Comparison of ENCODE assay signal across 12 mouse cellular contexts in genomic region chr4:79052723-79053122, GRCm38 (mm10).
DNase-seq lines count a peak whose midpoint lies in the region; ATAC-seq and TF ChIP-seq lines count a peak whose summit lies in the region.
"Had no signal": no experiment of that assay in that cellular context is flagged by ENCODE, and none has a peak within 500 bp of the region (broad histone marks: within the 10 kb centered on the region; RNA-seq: fewer than 3 reads in every experiment).

No protein-coding gene starts in this region.

- no peaks in the 10 kb centered on the region for H3K4me1 ChIP-seq in cerebellum, adult 2 months (ENCODE audit: control insufficient read depth, insufficient read depth, low read length)
- H3K4me1 ChIP-seq in forebrain, postnatal 0 days (ENCODE audit: insufficient read depth): peaks cover 3% of the 10 kb centered on the region; the same call in 1 of the 2 replicates
- H3K4me1 ChIP-seq: embryonic facial prominence, embryonic 12.5 days; hindbrain, embryonic 15.5 days had no signal

- H3K4me2 ChIP-seq in forebrain, postnatal 0 days (ENCODE audit: low read depth): no peak overlapping the region
- H3K4me2 ChIP-seq: embryonic facial prominence, embryonic 12.5 days; hindbrain, embryonic 15.5 days; liver, embryonic 11.5 days had no signal

- intact Hi-C loops in left cerebral cortex, adult 2 months (cut with DNase I): loop anchor here (2.0 to 10.0 kb wide), 4 partner anchors 620 to 1702 kb away; partner anchors contain the start of gene Ptprd

- DNase-seq in cerebellum, postnatal 14 days: peak; percentile 5 to 13
- no peak for DNase-seq in cerebellum, adult 2 months
- peak; percentile 2 for DNase-seq in 416B (ENCODE audit: low read depth)
- DNase-seq in forebrain, postnatal 0 days: peak; percentile 75
- DNase-seq in left cerebral cortex, adult 2 months (ENCODE audit: extremely low spot score in 1 of 2, low spot score in 2 of 2): peak; percentile 9 to 20
- no peak for DNase-seq in spleen, postnatal 10 days (ENCODE audit: low spot score in 2 of 2)
- DNase-seq in liver: no peak

- no peaks in the 10 kb centered on the region for H3K9me3 ChIP-seq in forebrain, postnatal 0 days (ENCODE audit: low read length)
- H3K9me3 ChIP-seq: embryonic facial prominence, embryonic 12.5 days; hindbrain, embryonic 15.5 days had no signal

- H3K4me3 ChIP-seq in cerebellum, adult 2 months (replicated peaks; ENCODE audit: insufficient read depth, low read depth, low read length): no peak overlapping the region
- no peak overlapping the region for H3K4me3 ChIP-seq in forebrain, postnatal 0 days (ENCODE audit: low read depth, low read length)
- no peak overlapping the region for H3K4me3 ChIP-seq in left cerebral cortex, adult 2 months
- H3K4me3 ChIP-seq: embryonic facial prominence, embryonic 12.5 days; hindbrain, embryonic 15.5 days had no signal

- TF ChIP-seq POLR2A in cerebellum, adult 2 months (IDR thresholded peaks at IDR 0.05; ENCODE audit: borderline replicate concordance, insufficient read depth, low read length): no peak

- no peaks in the 10 kb centered on the region for H3K36me3 ChIP-seq in forebrain, postnatal 0 days (ENCODE audit: insufficient read depth)
- H3K36me3 ChIP-seq: embryonic facial prominence, embryonic 12.5 days; hindbrain, embryonic 15.5 days had no signal

- H3K9ac ChIP-seq in forebrain, postnatal 0 days: no peak overlapping the region
- H3K9ac ChIP-seq: embryonic facial prominence, embryonic 12.5 days; hindbrain, embryonic 15.5 days had no signal

- no peak overlapping the region for H3K27ac ChIP-seq in cerebellum, adult 2 months (ENCODE audit: insufficient read depth, low read length)
- peak overlapping the region; percentile 45 for H3K27ac ChIP-seq in forebrain, postnatal 0 days (ENCODE audit: low read depth, low read length)
- peak overlapping the region; percentile 63 for H3K27ac ChIP-seq in left cerebral cortex, adult 2 months
- H3K27ac ChIP-seq: embryonic facial prominence, embryonic 12.5 days; hindbrain, embryonic 15.5 days had no signal

- no peak for TF ChIP-seq CTCF in cerebellum, adult 2 months (IDR thresholded peaks at IDR 0.05; ENCODE audit: borderline replicate concordance, insufficient read depth, low read depth, low read length)
- TF ChIP-seq CTCF in forebrain, postnatal 0 days (IDR thresholded peaks at IDR 0.05; ENCODE audit: low read depth): peak; percentile 57
- TF ChIP-seq CTCF in left cerebral cortex, adult 2 months (IDR thresholded peaks at IDR 0.05): peak; percentile 20

- peak; percentile 83 for ATAC-seq in forebrain, postnatal 0 days
- ATAC-seq in megakaryocyte-erythroid progenitor cell, adult 5-6 weeks (replicated peaks; ENCODE audit: low FRiP score, low TSS enrichment, poor library complexity, severe bottlenecking): no peak
- ATAC-seq: midbrain, embryonic 16.5 days had no signal

- no peaks in the 10 kb centered on the region for H3K27me3 ChIP-seq in cerebellum, adult 2 months (ENCODE audit: control insufficient read depth, insufficient read depth, low read length)
- no peaks in the 10 kb centered on the region for H3K27me3 ChIP-seq in forebrain, postnatal 0 days (ENCODE audit: insufficient read depth, low read length)
- H3K27me3 ChIP-seq: embryonic facial prominence, embryonic 12.5 days; hindbrain, embryonic 15.5 days had no signal

- 35% methylated on average over 5 of the region's 5 CpGs for WGBS in cerebellum, adult 2 months
- WGBS in forebrain, postnatal 0 days: 32% methylated on average over 5 of the region's 5 CpGs

Comparison
In these comparisons a context has a peak if more than half of its experiments do, and no peak if none do; other contexts are left out.
1. DNase-seq: peak in cerebellum, postnatal 14 days (2 of 2), 416B (single experiment), forebrain, postnatal 0 days (single experiment) and left cerebral cortex, adult 2 months (2 of 2); none in cerebellum, adult 2 months (0 of 2), spleen, postnatal 10 days (0 of 2) and liver (single experiment).